Comparison of ENCODE assay signal across 18 mouse cellular contexts in the genomic region with DNA sequence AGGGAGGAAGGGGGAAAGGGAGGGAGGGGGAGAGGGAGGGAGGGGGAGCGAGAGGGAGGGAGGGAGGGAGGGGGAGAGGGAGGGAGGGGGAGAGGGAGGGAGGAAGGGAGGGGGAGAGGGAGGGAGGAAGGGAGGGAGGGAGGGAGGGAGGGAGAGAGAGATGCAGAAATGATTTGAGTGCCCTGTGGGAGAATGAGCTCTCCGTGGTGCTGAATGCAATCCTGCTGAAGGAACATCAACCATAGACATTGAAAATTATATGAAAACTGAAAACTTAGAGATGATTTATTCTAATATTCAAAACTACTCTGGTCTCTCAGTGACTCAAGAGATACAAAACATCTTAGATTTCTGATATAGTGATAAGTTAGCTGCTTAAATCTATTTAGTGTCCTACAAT.
DNase-seq lines count a peak whose midpoint lies in the region; ATAC-seq and TF ChIP-seq lines count a peak whose summit lies in the region.
"Had no signal": no experiment of that assay in that cellular context is flagged by ENCODE, and none has a peak within 500 bp of the region (broad histone marks: within the 10 kb centered on the region; RNA-seq: fewer than 3 reads in every experiment).

No protein-coding gene starts in this region.

- no peak for TF ChIP-seq EP300 in stomach, postnatal 0 days (optimal IDR thresholded peaks at IDR 0.05)

- no peaks in the 10 kb centered on the region for H3K27me3 ChIP-seq in hindbrain, embryonic 10.5 days (ENCODE audit: insufficient read depth, poor library complexity, severe bottlenecking)
- H3K27me3 ChIP-seq in hindbrain, postnatal 0 days (ENCODE audit: insufficient read depth, low read length), result no peaks in the 10 kb centered on the region
- H3K27me3 ChIP-seq in neural tube, embryonic 11.5 days (ENCODE audit: control insufficient read depth, insufficient read depth, low read length), result no peaks in the 10 kb centered on the region
- no peaks in the 10 kb centered on the region for H3K27me3 ChIP-seq in embryonic facial prominence, embryonic 11.5 days (ENCODE audit: control insufficient read depth, insufficient read depth, low read length)
- no peaks in the 10 kb centered on the region for H3K27me3 ChIP-seq in stomach, postnatal 0 days (ENCODE audit: control insufficient read depth, insufficient read depth, low read length)
- H3K27me3 ChIP-seq in kidney, embryonic 14.5 days (ENCODE audit: control insufficient read depth, insufficient read depth, low read length), result no peaks in the 10 kb centered on the region
- H3K27me3 ChIP-seq: limb, embryonic 13.5 days; midbrain, embryonic 13.5 days; neural tube, embryonic 15.5 days had no signal

- no peak overlapping the region for H3K9ac ChIP-seq in hindbrain, postnatal 0 days (replicated peaks; ENCODE audit: low read length)
- no peak overlapping the region for H3K9ac ChIP-seq in neural tube, embryonic 11.5 days (ENCODE audit: low read length)
- H3K9ac ChIP-seq in embryonic facial prominence, embryonic 11.5 days (replicated peaks; ENCODE audit: low read length), result no peak overlapping the region
- no peak overlapping the region for H3K9ac ChIP-seq in stomach, postnatal 0 days (ENCODE audit: low read length)
- H3K9ac ChIP-seq in kidney, embryonic 14.5 days (ENCODE audit: low read depth, low read length), result no peak overlapping the region
- H3K9ac ChIP-seq: limb, embryonic 13.5 days; midbrain, embryonic 13.5 days; neural tube, embryonic 15.5 days had no signal

- no peak overlapping the region for H3K27ac ChIP-seq in hindbrain, embryonic 10.5 days
- H3K27ac ChIP-seq in hindbrain, postnatal 0 days, result no peak overlapping the region
- no peak overlapping the region for H3K27ac ChIP-seq in neural tube, embryonic 11.5 days (ENCODE audit: low read depth, low read length)
- H3K27ac ChIP-seq in embryonic facial prominence, embryonic 11.5 days (replicated peaks; ENCODE audit: low read depth, low read length), result no peak overlapping the region
- no peak overlapping the region for H3K27ac ChIP-seq in stomach, postnatal 0 days (replicated peaks)
- H3K27ac ChIP-seq in kidney, embryonic 14.5 days (ENCODE audit: low read depth, low read length), result no peak overlapping the region
- H3K27ac ChIP-seq: forebrain, embryonic 10.5 days; limb, embryonic 13.5 days; midbrain, embryonic 13.5 days; neural tube, embryonic 15.5 days had no signal

- H3K36me3 ChIP-seq in hindbrain, embryonic 10.5 days, result no peaks in the 10 kb centered on the region
- no peaks in the 10 kb centered on the region for H3K36me3 ChIP-seq in hindbrain, postnatal 0 days (ENCODE audit: insufficient read depth, low read length)
- H3K36me3 ChIP-seq in neural tube, embryonic 11.5 days (ENCODE audit: control insufficient read depth, insufficient read depth, low read length), result no peaks in the 10 kb centered on the region
- no peaks in the 10 kb centered on the region for H3K36me3 ChIP-seq in embryonic facial prominence, embryonic 11.5 days (replicated peaks; ENCODE audit: control insufficient read depth, insufficient read depth, low read depth, low read length)
- H3K36me3 ChIP-seq in stomach, postnatal 0 days (ENCODE audit: control insufficient read depth, insufficient read depth, low read length), result no peaks in the 10 kb centered on the region
- no peaks in the 10 kb centered on the region for H3K36me3 ChIP-seq in kidney, embryonic 14.5 days (ENCODE audit: control insufficient read depth, insufficient read depth, low read length)
- H3K36me3 ChIP-seq: forebrain, embryonic 10.5 days; limb, embryonic 13.5 days; midbrain, embryonic 13.5 days; neural tube, embryonic 15.5 days had no signal

- H3K4me3 ChIP-seq in hindbrain, embryonic 10.5 days, result no peak overlapping the region
- no peak overlapping the region for H3K4me3 ChIP-seq in hindbrain, postnatal 0 days (ENCODE audit: low read length)
- H3K4me3 ChIP-seq in neural tube, embryonic 11.5 days (ENCODE audit: low read depth, low read length), result no peak overlapping the region
- H3K4me3 ChIP-seq in embryonic facial prominence, embryonic 11.5 days (ENCODE audit: low read depth, low read length), result no peak overlapping the region
- H3K4me3 ChIP-seq in stomach, postnatal 0 days (ENCODE audit: low read depth, low read length), result no peak overlapping the region
- no peak overlapping the region for H3K4me3 ChIP-seq in kidney, embryonic 14.5 days (ENCODE audit: low read length)
- H3K4me3 ChIP-seq: forebrain, embryonic 10.5 days; limb, embryonic 13.5 days; midbrain, embryonic 13.5 days; neural tube, embryonic 15.5 days had no signal

- TF ChIP-seq CTCF in hindbrain, postnatal 0 days (IDR thresholded peaks at IDR 0.05; ENCODE audit: low read depth), result no peak
- TF ChIP-seq CTCF in stomach, postnatal 0 days (IDR thresholded peaks at IDR 0.05; ENCODE audit: low read depth), result no peak

- H3K4me1 ChIP-seq in hindbrain, embryonic 10.5 days (replicated peaks), result no peaks in the 10 kb centered on the region
- no peaks in the 10 kb centered on the region for H3K4me1 ChIP-seq in hindbrain, postnatal 0 days (ENCODE audit: insufficient read depth, low read length)
- H3K4me1 ChIP-seq in neural tube, embryonic 11.5 days (ENCODE audit: control insufficient read depth, insufficient read depth, low read length), result no peaks in the 10 kb centered on the region
- H3K4me1 ChIP-seq in embryonic facial prominence, embryonic 11.5 days (ENCODE audit: control insufficient read depth, insufficient read depth, low read length), result no peaks in the 10 kb centered on the region
- H3K4me1 ChIP-seq in stomach, postnatal 0 days (replicated peaks; ENCODE audit: control insufficient read depth, insufficient read depth), result no peaks in the 10 kb centered on the region
- no peaks in the 10 kb centered on the region for H3K4me1 ChIP-seq in kidney, embryonic 14.5 days (ENCODE audit: control insufficient read depth, insufficient read depth, low read length)
- H3K4me1 ChIP-seq: forebrain, embryonic 10.5 days; limb, embryonic 13.5 days; midbrain, embryonic 13.5 days; neural tube, embryonic 15.5 days had no signal

- peak; percentile 6 for DNase-seq in hindbrain, embryonic 10.5 days (ENCODE audit: low spot score)
- DNase-seq in hindbrain, postnatal 0 days (ENCODE audit: low spot score), result no peak
- peak; percentile 28 for DNase-seq in neural tube, embryonic 11.5 days (ENCODE audit: low spot score)
- DNase-seq in neural tube, embryonic 10.5 days (ENCODE audit: extremely low spot score, low spot score), result no peak
- DNase-seq in embryonic facial prominence, embryonic 11.5 days (ENCODE audit: low spot score), result peak; percentile 72
- DNase-seq in stomach, postnatal 0 days (ENCODE audit: low spot score), result peak; percentile 18
- DNase-seq in layer of hippocampus, adult 18-20 months (ENCODE audit: low spot score in 2 of 2), result no peak
- DNase-seq: cerebellum, adult 11-12 months; gastrocnemius, postnatal 10 days; kidney, adult 2 months; right cerebral cortex, postnatal 14 days; thymus, postnatal 25 days had no signal

- 29% methylated on average over 1 of the region's 2 CpGs for WGBS in hindbrain, embryonic 10.5 days
- 24% methylated on average over 1 of the region's 2 CpGs for WGBS in hindbrain, postnatal 0 days
- 22% methylated on average over 1 of the region's 2 CpGs for WGBS in neural tube, embryonic 11.5 days
- WGBS in embryonic facial prominence, embryonic 11.5 days, result 30% methylated on average over 1 of the region's 2 CpGs
- 21% methylated on average over 1 of the region's 2 CpGs for WGBS in stomach, postnatal 0 days
- 6% methylated on average over 1 of the region's 2 CpGs for WGBS in kidney, embryonic 14.5 days

- H3K4me2 ChIP-seq in hindbrain, postnatal 0 days (ENCODE audit: low read depth, low read length), result no peak overlapping the region
- H3K4me2 ChIP-seq in neural tube, embryonic 11.5 days (ENCODE audit: low read depth), result no peak overlapping the region
- H3K4me2 ChIP-seq in embryonic facial prominence, embryonic 11.5 days (ENCODE audit: low read depth, low read length), result no peak overlapping the region
- no peak overlapping the region for H3K4me2 ChIP-seq in stomach, postnatal 0 days (replicated peaks; ENCODE audit: low read depth)
- no peak overlapping the region for H3K4me2 ChIP-seq in kidney, embryonic 14.5 days (replicated peaks; ENCODE audit: low read depth, low read length)
- H3K4me2 ChIP-seq: heart, embryonic 11.5 days; limb, embryonic 13.5 days; midbrain, embryonic 13.5 days; neural tube, embryonic 15.5 days had no signal

- ATAC-seq in hindbrain, postnatal 0 days, result no peak
- no peak for ATAC-seq in neural tube, embryonic 11.5 days (ENCODE audit: insufficient read depth, low FRiP score, low TSS enrichment)
- ATAC-seq in embryonic facial prominence, embryonic 11.5 days (replicated peaks; ENCODE audit: insufficient number of reproducible peaks, low FRiP score, low TSS enrichment, low read depth), result no peak
- ATAC-seq in stomach, postnatal 0 days (ENCODE audit: low FRiP score, low TSS enrichment), result no peak
- no peak for ATAC-seq in kidney, embryonic 14.5 days (ENCODE audit: low FRiP score, low TSS enrichment)
- ATAC-seq: midbrain, embryonic 13.5 days had no signal

- H3K9me3 ChIP-seq in hindbrain, embryonic 10.5 days, result no peaks in the 10 kb centered on the region
- no peaks in the 10 kb centered on the region for H3K9me3 ChIP-seq in hindbrain, postnatal 0 days (ENCODE audit: low read length)
- H3K9me3 ChIP-seq in neural tube, embryonic 11.5 days (ENCODE audit: control insufficient read depth, low read length), result no peaks in the 10 kb centered on the region
- no peaks in the 10 kb centered on the region for H3K9me3 ChIP-seq in embryonic facial prominence, embryonic 11.5 days (replicated peaks; ENCODE audit: control insufficient read depth, low read length)
- H3K9me3 ChIP-seq in stomach, postnatal 0 days (ENCODE audit: control insufficient read depth, low read length), result no peaks in the 10 kb centered on the region
- H3K9me3 ChIP-seq in kidney, embryonic 14.5 days (ENCODE audit: control insufficient read depth, low read length), result no peaks in the 10 kb centered on the region
- H3K9me3 ChIP-seq: forebrain, embryonic 10.5 days; limb, embryonic 13.5 days; midbrain, embryonic 13.5 days; neural tube, embryonic 15.5 days had no signal

Comparison
In these comparisons a context has a peak if more than half of its experiments do, and no peak if none do; other contexts are left out.
1. DNase-seq: peak in hindbrain, embryonic 10.5 days (single experiment), neural tube, embryonic 11.5 days (single experiment), embryonic facial prominence, embryonic 11.5 days (single experiment) and stomach, postnatal 0 days (single experiment); none in hindbrain, postnatal 0 days (single experiment), neural tube, embryonic 10.5 days (single experiment) and layer of hippocampus, adult 18-20 months (0 of 2).